Mouse (Mus musculus) CH12.LX (cell line): Measurements from ENCODE around the gene Gdpd2. TPM values are rescaled to one million over a fixed set of nuclear protein-coding genes. Genes with fewer than 3 reads are reported as not detected.

Experiments
- DNase-seq: peaks from one replicate; pipeline ENCODE4 v3.0.0-alpha.2; 2013; ENCODE audit errors: extremely low read depth
- H3K27ac ChIP-seq: 2 replicates; pipeline ENCODE4 v1.5.1; 2012; ENCODE audit warnings: low read depth, mild to moderate bottlenecking, control low read depth, moderate library complexity; ENCODE audit not compliant: insufficient read depth
- H3K27me3 ChIP-seq: replicated peaks from 2 replicates; pipeline ENCODE3; 2012; ENCODE audit warnings: inconsistent platforms
- H3K36me3 ChIP-seq, 2 experiments: replicated peaks in 1 of 2; 2 replicates each; pipeline versions ENCODE3 to v1.6.1; 2012; ENCODE audit warnings: inconsistent platforms in 1 of 2, low read length in 1 of 2, mild to moderate bottlenecking in 1 of 2, mixed read lengths in 1 of 2, moderate library complexity in 1 of 2; ENCODE audit not compliant: control insufficient read depth in 1 of 2, insufficient read depth in 1 of 2
- H3K4me1 ChIP-seq, 2 experiments: 2 replicates each; pipeline ENCODE4 v1.6.1; 2012; ENCODE audit warnings: inconsistent platforms in 1 of 2, moderate library complexity in 1 of 2; ENCODE audit not compliant: insufficient read depth in 2 of 2, control insufficient read depth in 1 of 2
- H3K4me2 ChIP-seq: 2 replicates; pipeline ENCODE4 v1.6.1; 2012; ENCODE audit warnings: low read depth, mild to moderate bottlenecking, control low read depth; ENCODE audit not compliant: poor library complexity, insufficient read depth, severe bottlenecking
- H3K4me3 ChIP-seq, 3 experiments: fragments of 150-350 bp in 1 of 3; sonication (generic) in 1 of 3; replicated peaks in 1 of 3; 2 replicates each; pipeline versions ENCODE3 to v1.5.1; 2011 to 2012; ENCODE audit warnings: low read depth in 2 of 3, low read length in 2 of 3, mild to moderate bottlenecking in 2 of 3, moderate library complexity in 2 of 3, control low read depth in 1 of 3, improper control_type of control experiment in 1 of 3, inconsistent platforms in 1 of 3, mixed read lengths in 1 of 3; ENCODE audit not compliant: poor library complexity in 1 of 3
- H3K79me2 ChIP-seq: replicated peaks from 2 replicates; pipeline ENCODE4 v1.6.1; 2012; ENCODE audit warnings: mild to moderate bottlenecking, moderate library complexity; ENCODE audit not compliant: control insufficient read depth, poor library complexity, insufficient read depth, severe bottlenecking; ENCODE audit errors: extremely low read depth
- H3K9ac ChIP-seq: 2 replicates; pipeline ENCODE4 v1.6.1; 2012; ENCODE audit warnings: low read depth, mild to moderate bottlenecking, control low read depth, moderate library complexity; ENCODE audit not compliant: insufficient read depth
- H3K9me3 ChIP-seq: replicated peaks from 2 replicates; pipeline ENCODE3; 2012; ENCODE audit warnings: low read length, inconsistent platforms, mixed read lengths
- BHLHE40 ChIP-seq: IDR thresholded peaks from 2 replicates; pipeline ENCODE4 v1.6.1; 2011; ENCODE audit warnings: mild to moderate bottlenecking, low read depth, low read length, improper control_type of control experiment
- CHD2 ChIP-seq: IDR thresholded peaks from 2 replicates; pipeline ENCODE4 v1.6.1; 2011; ENCODE audit warnings: low read length, improper control_type of control experiment
- CTCF ChIP-seq, 2 experiments: IDR thresholded peaks in 1 of 2; conservative IDR thresholded peaks in 1 of 2; 2 replicates each; pipeline ENCODE4 v1.5.1; 2011 to 2012; ENCODE audit warnings: low read depth in 2 of 2, low read length in 2 of 2, improper control_type of control experiment in 1 of 2, inconsistent platforms in 1 of 2, mild to moderate bottlenecking in 1 of 2, moderate library complexity in 1 of 2
- E2F4 ChIP-seq: IDR thresholded peaks from 2 replicates; pipeline ENCODE4 v1.6.1; 2011; ENCODE audit warnings: low read depth, low read length, improper control_type of control experiment; ENCODE audit not compliant: insufficient replicate concordance
- IRF4 ChIP-seq: IDR thresholded peaks from 2 replicates; pipeline ENCODE4 v1.6.1; 2014; ENCODE audit warnings: low read depth, mild to moderate bottlenecking, inconsistent platforms, low read length, improper control_type of control experiment
- KAT2A ChIP-seq: IDR thresholded peaks from 2 replicates; pipeline ENCODE4 v1.6.1; 2012; ENCODE audit warnings: low read length, improper control_type of control experiment, inconsistent platforms; ENCODE audit not compliant: insufficient replicate concordance
- MAFK ChIP-seq: IDR thresholded peaks from 2 replicates; pipeline ENCODE4 v1.6.1; 2011; ENCODE audit warnings: low read length, improper control_type of control experiment; ENCODE audit not compliant: insufficient replicate concordance
- MAZ ChIP-seq: IDR thresholded peaks from 2 replicates; pipeline ENCODE4 v1.6.1; 2012; ENCODE audit warnings: low read depth, mild to moderate bottlenecking, inconsistent platforms, low read length, improper control_type of control experiment, moderate library complexity
- NRF1 ChIP-seq: IDR thresholded peaks from 2 replicates; pipeline ENCODE4 v1.6.1; 2014; ENCODE audit warnings: low read depth, mild to moderate bottlenecking, inconsistent platforms, low read length, improper control_type of control experiment, moderate library complexity
- PAX5 ChIP-seq: IDR thresholded peaks from 2 replicates; pipeline ENCODE4 v1.6.1; 2012; ENCODE audit warnings: low read length, inconsistent platforms, mixed read lengths
- POLR2AphosphoS2 ChIP-seq: IDR thresholded peaks from 2 replicates; pipeline ENCODE4 v1.6.1; 2011; ENCODE audit warnings: low read depth, low read length, improper control_type of control experiment
- RAD21 ChIP-seq: IDR thresholded peaks from 2 replicates; pipeline ENCODE4 v1.6.1; 2011; ENCODE audit warnings: low read depth, mild to moderate bottlenecking, low read length, improper control_type of control experiment, moderate library complexity
- SIN3A ChIP-seq: IDR thresholded peaks from 2 replicates; pipeline ENCODE4 v1.6.1; 2012; ENCODE audit warnings: low read length, improper control_type of control experiment, inconsistent platforms
- SMC3 ChIP-seq: IDR thresholded peaks from 2 replicates; pipeline ENCODE4 v1.6.1; 2011; ENCODE audit warnings: low read depth, low read length, improper control_type of control experiment
- TBP ChIP-seq: conservative IDR thresholded peaks from 2 replicates; pipeline ENCODE4 v1.6.1; 2011; ENCODE audit warnings: low read depth, low read length, improper control_type of control experiment
- TCF12 ChIP-seq: IDR thresholded peaks from 2 replicates; pipeline ENCODE4 v1.6.1; 2014; ENCODE audit warnings: low read depth, mild to moderate bottlenecking, inconsistent platforms, low read length, improper control_type of control experiment
- ZC3H11A ChIP-seq: IDR thresholded peaks from 2 replicates; pipeline ENCODE4 v1.6.1; 2012; ENCODE audit warnings: low read depth, mild to moderate bottlenecking, inconsistent platforms, low read length, improper control_type of control experiment
- ZKSCAN1 ChIP-seq: IDR thresholded peaks from 2 replicates; pipeline ENCODE4 v1.6.1; 2012; ENCODE audit warnings: low read depth, inconsistent platforms, low read length, improper control_type of control experiment, borderline replicate concordance
- ZMIZ1 ChIP-seq: IDR thresholded peaks from 2 replicates; pipeline ENCODE4 v1.6.1; 2012; ENCODE audit warnings: low read depth, mild to moderate bottlenecking, inconsistent platforms, low read length, improper control_type of control experiment
- dilution Hi-C: fragments of 300-500 bp; cut with MboI; formaldehyde crosslinking; loops from 2 replicates; pipeline ENCODE4 v1.14.3; 2020; ENCODE audit warnings: low sequenced_read_pairs; ENCODE audit not compliant: extremely low pct_unique_long_range_greater_than_20kb, extremely low pct_ligation_motif_present
- in situ Hi-C: fragments of 300-500 bp; cut with MboI; formaldehyde crosslinking; loops from 3 replicates; pipeline ENCODE4 v1.14.3; 2019; ENCODE audit warnings: low sequenced_read_pairs, low pct_ligation_motif_present, low pct_unique_long_range_greater_than_20kb, mixed read lengths
- polyA plus RNA-seq: library from polyadenylated mRNA; unstranded; fragments of >175 nt; gene quantifications from 2 replicates; pipeline ENCODE4 v1.2.1, GENCODE M21; 2012; ENCODE audit warnings: low read depth; ENCODE audit not compliant: insufficient read length
- total RNA-seq, 2 experiments: library from RNA; depleted of rRNA; stranded (reverse); fragments of 300-350 nt in 1 of 2; fragments of >200 nt in 1 of 2; gene quantifications; 2 replicates each; pipeline ENCODE4 v1.2.3; 2012 to 2014

The Gdpd2 gene
- total and polyA plus RNA-seq, 3 experiments, result 0.09 TPM; not detected in 2

GRCm38 (mm10) chrX:100776494-100776893 lies 46.8 kb downstream of the Gdpd2 start:
- in situ Hi-C loops (no loop called here), dilution Hi-C loops (no loop called here)
- H3K27ac ChIP-seq, result no peak overlapping the region
- H3K36me3 ChIP-seq, result peaks cover 0 to 13% of the 10 kb centered on the region in 2 experiments
- peak overlapping the region; percentile 95 for H3K4me2 ChIP-seq
- TF ChIP-seq SIN3A, result no peak
- TF ChIP-seq CTCF (conservative IDR thresholded peaks at IDR 0.05 in 1 of 2, IDR thresholded peaks at IDR 0.05 in 1 of 2; ENCODE audit: low read depth in 2 of 2, low read length in 2 of 2), result peak; percentile 53 to 54
- 0 out of 2 replicates have a peak, but pooled peaks have one; percentile 3 for TF ChIP-seq SMC3
- TF ChIP-seq RAD21, result peak; percentile 43
- peaks cover 3 to 5% of the 10 kb centered on the region in 2 experiments; a peak in 1 of 4 replicates for H3K4me1 ChIP-seq
- no peaks in the 10 kb centered on the region for H3K27me3 ChIP-seq
- H3K9ac ChIP-seq, result peak overlapping the region; percentile 40
- peak; percentile 37 for DNase-seq
- H3K4me3 ChIP-seq, result peak overlapping the region in 1 of 3 experiments; percentile 66
- H3K9me3 ChIP-seq, result no peaks in the 10 kb centered on the region
- no peaks in the 10 kb centered on the region for H3K79me2 ChIP-seq

GRCm38 (mm10) chrX:100776985-100777654 lies 47.4 kb downstream of the Gdpd2 start:
- peak overlapping the region; percentile 53; the same call in 1 of the 2 replicates for H3K9ac ChIP-seq
- DNase-seq, result no peak
- H3K27ac ChIP-seq, result no peak overlapping the region

GRCm38 (mm10) chrX:100777655-100778234 lies 48.1 kb downstream of the Gdpd2 start:
- H3K4me1 ChIP-seq, result peaks cover 3 to 5% of the 10 kb centered on the region in 2 experiments; a peak in 1 of 4 replicates
- peak overlapping the region; percentile 57 for H3K4me2 ChIP-seq
- no peaks in the 10 kb centered on the region for H3K79me2 ChIP-seq
- H3K36me3 ChIP-seq, result peaks cover 0 to 16% of the 10 kb centered on the region in 2 experiments
- in situ Hi-C loops, result no loop called here
- no peak for TF ChIP-seq E2F4
- no peak for TF ChIP-seq POLR2AphosphoS2
- TF ChIP-seq IRF4, result no peak
- no peak for TF ChIP-seq CHD2
- no peak for TF ChIP-seq ZKSCAN1
- no peak for TF ChIP-seq MAFK
- TF ChIP-seq NRF1, result no peak
- no peak for TF ChIP-seq MAZ
- no peak for TF ChIP-seq TBP
- no peak for TF ChIP-seq PAX5
- no peak for TF ChIP-seq ZMIZ1
- TF ChIP-seq BHLHE40, result no peak
- no peak for TF ChIP-seq KAT2A
- TF ChIP-seq TCF12, result no peak
- H3K9ac ChIP-seq, result no peak overlapping the region
- DNase-seq, result no peak
- no peaks in the 10 kb centered on the region for H3K9me3 ChIP-seq
- H3K27me3 ChIP-seq, result no peaks in the 10 kb centered on the region
- dilution Hi-C loops, result no loop called here
- peak overlapping the region in 1 of 3 experiments; percentile 66 for H3K4me3 ChIP-seq
- no peak overlapping the region for H3K27ac ChIP-seq

More at GRCm38 (mm10) chrX:100776985-100777654, 47.4 kb downstream of the Gdpd2 start:
- Histone ChIP-seq H3K4me3 (peak overlapping the region in 1 of 3 experiments; percentile 66), H3K79me2 (no peaks in the 10 kb centered on the region), H3K27me3 (no peaks in the 10 kb centered on the region), H3K4me2 (peak overlapping the region; percentile 57), H3K36me3 (peaks cover 0 to 14% of the 10 kb centered on the region in 2 experiments), H3K4me1 (peaks cover 3 to 5% of the 10 kb centered on the region in 2 experiments; a peak in 1 of 4 replicates), H3K9me3 (no peaks in the 10 kb centered on the region)
- in situ Hi-C loops, result no loop called here
- dilution Hi-C loops, result no loop called here
- TF ChIP-seq ZC3H11A (no peak), CHD2 (peak; percentile 66; the same call in 1 of the 2 replicates)
